Mouse (Mus musculus): ENCODE data around the gene Tmem189. TPM values are rescaled to one million over a fixed set of nuclear protein-coding genes. Genes with fewer than 3 reads are reported as not detected.

The Tmem189 gene
- total and polyA plus RNA-seq, 3 experiments = 21.7 to 46.5 TPM; not detected in 1

- TF ChIP-seq BHLHE40 (IDR thresholded peaks at IDR 0.05; ENCODE audit: borderline replicate concordance, low read depth, low read length) = no peak
- no peak for TF ChIP-seq ZC3H11A (IDR thresholded peaks at IDR 0.05; ENCODE audit: low read depth, low read length)
- TF ChIP-seq TCF12 (IDR thresholded peaks at IDR 0.05; ENCODE audit: low read depth, low read length) = no peak
- TF ChIP-seq MAFK (IDR thresholded peaks at IDR 0.05; ENCODE audit: borderline replicate concordance, low read depth, low read length) = no peak
- no peak for TF ChIP-seq USF1 (IDR thresholded peaks at IDR 0.05; ENCODE audit: low read depth, low read length)
- TF ChIP-seq UBTF (IDR thresholded peaks at IDR 0.05; ENCODE audit: borderline replicate concordance, insufficient read depth, low read depth, low read length) = no peak
- no peak for TF ChIP-seq TAL1 (IDR thresholded peaks at IDR 0.05; ENCODE audit: low read length)
- no peak for TF ChIP-seq MYB (IDR thresholded peaks at IDR 0.05; ENCODE audit: low read depth, low read length)
- no peak for TF ChIP-seq POLR2A (IDR thresholded peaks at IDR 0.05; ENCODE audit: control insufficient read depth in 1 of 2, insufficient read depth in 1 of 2, low read depth in 1 of 2, low read length in 2 of 2, poor library complexity in 1 of 2)
- TF ChIP-seq NELFE (IDR thresholded peaks at IDR 0.05; ENCODE audit: low read depth, low read length) = no peak
- TF ChIP-seq MAZ (IDR thresholded peaks at IDR 0.05; ENCODE audit: low read depth, low read length) = no peak
- no peak for TF ChIP-seq E2F4 (IDR thresholded peaks at IDR 0.05; ENCODE audit: borderline replicate concordance, low read depth, low read length)
- no peak for TF ChIP-seq GABPA (IDR thresholded peaks at IDR 0.05; ENCODE audit: low read depth, low read length)
- TF ChIP-seq SIN3A (IDR thresholded peaks at IDR 0.05; ENCODE audit: low read length) = no peak
Observed at GRCm38 (mm10) chr2:167596262-167596661, 93.4 kb downstream of the Tmem189 start.

GRCm38 (mm10) chr2:167595761-167596171 is 93.9 kb downstream of the Tmem189 start:
- Histone ChIP-seq H3K36me3 (ENCODE audit: control insufficient read depth in 1 of 2, insufficient read depth in 2 of 2, low read length in 2 of 2) (no peaks in the 10 kb centered on the region), H3K27ac (ENCODE audit: control insufficient read depth, low read depth, low read length) (no peak overlapping the region), H3K79me2 (ENCODE audit: control insufficient read depth, insufficient read depth, low read length, poor library complexity) (no peaks in the 10 kb centered on the region), H3K9me3 (replicated peaks; ENCODE audit: insufficient read depth, low read length) (no peaks in the 10 kb centered on the region), H3K4me1 (ENCODE audit: control insufficient read depth in 1 of 2, insufficient read depth in 2 of 2, low read length in 2 of 2) (no peaks in the 10 kb centered on the region), H3K9ac (ENCODE audit: control insufficient read depth, low read depth, low read length, poor library complexity, severe bottlenecking) (no peak overlapping the region), H3K4me3 (ENCODE audit: control insufficient read depth in 1 of 2, insufficient read depth in 1 of 2, low read depth in 2 of 2, low read length in 2 of 2) (no peak overlapping the region), H3K27me3 (ENCODE audit: control insufficient read depth in 1 of 2, insufficient read depth in 2 of 2, low read length in 2 of 2) (no peaks in the 10 kb centered on the region; a peak in 1 of 4 replicates)
- DNase-seq (ENCODE audit: low read depth, low spot score) = no peak
- TF ChIP-seq ELF1 (IDR thresholded peaks at IDR 0.05; ENCODE audit: low read depth, low read length) (no peak), ZC3H11A (IDR thresholded peaks at IDR 0.05; ENCODE audit: low read depth, low read length) (no peak), SMC3 (IDR thresholded peaks at IDR 0.05; ENCODE audit: low read depth, low read length) (no peak), NELFE (IDR thresholded peaks at IDR 0.05; ENCODE audit: low read depth, low read length) (no peak)

More at GRCm38 (mm10) chr2:167596262-167596661, 93.4 kb downstream of the Tmem189 start:
- Histone ChIP-seq H3K4me3 (ENCODE audit: control insufficient read depth in 1 of 2, insufficient read depth in 1 of 2, low read depth in 2 of 2, low read length in 2 of 2) (no peak overlapping the region), H3K9me3 (replicated peaks; ENCODE audit: insufficient read depth, low read length) (no peaks in the 10 kb centered on the region), H3K4me1 (ENCODE audit: control insufficient read depth in 1 of 2, insufficient read depth in 2 of 2, low read length in 2 of 2) (no peaks in the 10 kb centered on the region), H3K79me2 (ENCODE audit: control insufficient read depth, insufficient read depth, low read length, poor library complexity) (no peaks in the 10 kb centered on the region), H3K9ac (ENCODE audit: control insufficient read depth, low read depth, low read length, poor library complexity, severe bottlenecking) (no peak overlapping the region), H3K27me3 (ENCODE audit: control insufficient read depth in 1 of 2, insufficient read depth in 2 of 2, low read length in 2 of 2) (no peaks in the 10 kb centered on the region; a peak in 1 of 4 replicates), H3K27ac (ENCODE audit: control insufficient read depth, low read depth, low read length) (no peak overlapping the region), H3K36me3 (ENCODE audit: control insufficient read depth in 1 of 2, insufficient read depth in 2 of 2, low read length in 2 of 2) (no peaks in the 10 kb centered on the region)
- no peak for DNase-seq (ENCODE audit: low read depth, low spot score)

Data from MEL (cell line).